12 mouse cellular contexts compared by ENCODE assay signal in genomic region chr8:69777111-69777510, GRCm38 (mm10). TPM values are rescaled to one million over a fixed set of nuclear protein-coding genes. Genes with fewer than 3 reads are reported as not detected.
"Had no signal": no experiment of that assay in that cellular context is flagged by ENCODE, and none has a peak within 500 bp of the region (broad histone marks: within the 10 kb centered on the region; RNA-seq: fewer than 3 reads in every experiment).

No protein-coding gene starts in this region.

- DNase-seq: kidney, adult 8-10 months; kidney, postnatal 25 days; midbrain, embryonic 14.5 days; thymus, postnatal 4 days had no signal

- H3K27me3 ChIP-seq: liver, embryonic 15.5 days; lung, embryonic 15.5 days; neural tube, embryonic 15.5 days had no signal

- H3K4me3 ChIP-seq: left cerebral cortex, adult 2 months; limb, embryonic 10.5 days; liver, embryonic 15.5 days; lung, embryonic 15.5 days; myocyte; neural tube, embryonic 15.5 days had no signal

- H3K36me3 ChIP-seq: lung, embryonic 15.5 days; neural tube, embryonic 15.5 days had no signal

- H3K9ac ChIP-seq: liver, embryonic 15.5 days; lung, embryonic 15.5 days; neural tube, embryonic 15.5 days had no signal

- H3K4me2 ChIP-seq: liver, embryonic 11.5 days; liver, embryonic 15.5 days; lung, embryonic 15.5 days; neural tube, embryonic 15.5 days had no signal

- H3K27ac ChIP-seq: left cerebral cortex, adult 2 months; limb, embryonic 10.5 days; liver, embryonic 15.5 days; lung, embryonic 15.5 days; neural tube, embryonic 15.5 days had no signal

- H3K9me3 ChIP-seq: limb, embryonic 10.5 days; liver, embryonic 15.5 days; lung, embryonic 15.5 days; neural tube, embryonic 15.5 days had no signal

- ATAC-seq: intestine, postnatal 0 days had no signal

RNA-seq across cellular contexts. Expression of gene Gm20422, which starts 2.4 kb away (rescaled TPM):
- polyA plus RNA-seq: midbrain, embryonic 14.5 days; neural tube, embryonic 15.5 days had no signal
